Mouse (Mus musculus) forebrain, postnatal 0 days (tissue): ENCODE measurements around the gene Snx22. TPM values are rescaled to one million over a fixed set of nuclear protein-coding genes. Genes with fewer than 3 reads are reported as not detected.

Experiments
- ATAC-seq: fragments of 200-750 bp; cut with Nextera tagmentation; 2 replicates; pipeline ENCODE4 v1.8.0; 2017; ENCODE audit warnings: mild to moderate bottlenecking, moderate library complexity
- DNase-seq: peaks from one replicate; pipeline ENCODE4 v3.0.0-alpha.2; 2015
- H3K27ac ChIP-seq: fragments of 300-500 bp; sonication (generic); 2 replicates; pipeline ENCODE4 v1.5.1; 2014; ENCODE audit warnings: low read depth, mild to moderate bottlenecking, antibody characterized with exemption, low read length, moderate library complexity, mixed read lengths
- H3K27me3 ChIP-seq: fragments of 300-500 bp; sonication (generic); 2 replicates; pipeline ENCODE4 v1.6.1; 2014; ENCODE audit warnings: mild to moderate bottlenecking, low read length, mixed read lengths; ENCODE audit not compliant: insufficient read depth
- H3K36me3 ChIP-seq: fragments of 300-500 bp; sonication (generic); 2 replicates; pipeline ENCODE4 v1.6.1; 2014; ENCODE audit warnings: mild to moderate bottlenecking, moderate library complexity; ENCODE audit not compliant: insufficient read depth
- H3K4me1 ChIP-seq: fragments of 300-500 bp; sonication (generic); 2 replicates; pipeline ENCODE4 v1.6.1; 2014; ENCODE audit warnings: antibody characterized with exemption; ENCODE audit not compliant: insufficient read depth
- H3K4me2 ChIP-seq: fragments of 300-500 bp; sonication (generic); 2 replicates; pipeline ENCODE4 v1.6.1; 2014; ENCODE audit warnings: low read depth, mild to moderate bottlenecking, moderate library complexity
- H3K4me3 ChIP-seq: fragments of 300-500 bp; sonication (generic); 2 replicates; pipeline ENCODE4 v1.5.1; 2014; ENCODE audit warnings: low read depth, low read length, mixed read lengths
- H3K9ac ChIP-seq: fragments of 300-500 bp; sonication (generic); 2 replicates; pipeline ENCODE4 v1.6.1; 2014; ENCODE audit warnings: mild to moderate bottlenecking
- H3K9me3 ChIP-seq: fragments of 300-500 bp; sonication (generic); 2 replicates; pipeline ENCODE4 v1.6.1; 2016; ENCODE audit warnings: low read length
- CTCF ChIP-seq: sonication (generic); IDR thresholded peaks from 2 replicates; pipeline ENCODE4 v1.5.1; 2016; ENCODE audit warnings: antibody characterized with exemption, control low read depth, low read depth
- WGBS: fragments of 180-500 bp; shearing (Covaris S2); extraction: QIAGEN DNeasy Blood & Tissue Kit; methylation state at CpG from one replicate; pipeline ENCODE4 v1.1.7; 2014; 5-methylcytosine and 5-hydroxymethylcytosine counted together
- polyA plus RNA-seq: library from polyadenylated mRNA; unstranded; fragments of >200 nt; fragmentation: Nextera tagmentation; extraction: Ambion mirVana; gene quantifications from 2 replicates; pipeline ENCODE4 v1.2.1, GENCODE M21; 2015
- total RNA-seq: library from RNA; depleted of rRNA; stranded (reverse); fragments of >200 nt; gene quantifications from 2 replicates; pipeline ENCODE4 v1.2.3, GENCODE M21; 2014; rRNA removed

The Snx22 gene
- 4.0 and 5.8 TPM in 2 replicates for total RNA-seq
- 7.3 and 7.5 TPM in 2 replicates for polyA plus RNA-seq

- under 1% methylated on average over 22 of the region's 22 CpGs for WGBS
- DNase-seq, result peak; percentile 75
- Histone ChIP-seq H3K9ac (peak within 1 kb of the TSS; percentile 60), H3K27ac (no peak within 1 kb of the TSS), H3K27me3 (0 out of 2 replicates have a peak, but pooled peaks cover 4% of the 10 kb centered on the region), H3K36me3 (peaks cover 25% of the 10 kb centered on the region), H3K9me3 (no peaks in the 10 kb centered on the region), H3K4me2 (peak within 1 kb of the TSS; percentile 95), H3K4me1 (peaks cover 4% of the 10 kb centered on the region; the same call in 1 of the 2 replicates), H3K4me3 (peak within 1 kb of the TSS; percentile 53)
- peak; percentile 91 for ATAC-seq
- no peak for TF ChIP-seq CTCF
Measured at GRCm38 (mm10) chr9:66069583-66069982, at the start of gene Snx22. Gene Snx22, minus strand, starts transcription at chr9:66069719.

- no peak overlapping the region for H3K27ac ChIP-seq
Measured at GRCm38 (mm10) chr9:66116890-66117289, 47.4 kb upstream of the Snx22 start.

GRCm38 (mm10) chr9:66114341-66114740, 44.8 kb upstream of the Snx22 start:
- H3K27me3 ChIP-seq, result no peaks in the 10 kb centered on the region
- no peak for DNase-seq
- no peak for ATAC-seq
- H3K36me3 ChIP-seq, result peaks cover 6% of the 10 kb centered on the region; the same call in 1 of the 2 replicates
- no peak overlapping the region for H3K4me2 ChIP-seq
- H3K9me3 ChIP-seq, result no peaks in the 10 kb centered on the region
- no peak overlapping the region for H3K9ac ChIP-seq
- H3K4me3 ChIP-seq, result no peak overlapping the region
- H3K27ac ChIP-seq, result no peak overlapping the region
- H3K4me1 ChIP-seq, result no peaks in the 10 kb centered on the region
- TF ChIP-seq CTCF, result no peak
- WGBS, result 94% methylated on average over 3 of the region's 3 CpGs

More at GRCm38 (mm10) chr9:66116890-66117289, 47.4 kb upstream of the Snx22 start:
- WGBS, result 59% methylated on average over 8 of the region's 8 CpGs
- TF ChIP-seq CTCF, result no peak
- no peak for DNase-seq
- Histone ChIP-seq H3K9me3 (no peaks in the 10 kb centered on the region), H3K4me3 (no peak overlapping the region), H3K4me2 (no peak overlapping the region), H3K36me3 (peaks cover 6% of the 10 kb centered on the region; the same call in 1 of the 2 replicates), H3K4me1 (no peaks in the 10 kb centered on the region), H3K27me3 (no peaks in the 10 kb centered on the region), H3K9ac (no peak overlapping the region)
- peak; percentile 61 for ATAC-seq

- WGBS, result 15% methylated on average over 8 of the region's 8 CpGs
- Histone ChIP-seq H3K4me1 (no peaks in the 10 kb centered on the region), H3K27ac (0 out of 2 replicates have a peak overlapping the region, but pooled peaks have one; percentile 21), H3K9ac (no peak overlapping the region), H3K36me3 (peaks cover 26% of the 10 kb centered on the region), H3K27me3 (no peaks in the 10 kb centered on the region), H3K4me3 (no peak overlapping the region), H3K4me2 (no peak overlapping the region), H3K9me3 (no peaks in the 10 kb centered on the region)
- TF ChIP-seq CTCF, result no peak
- ATAC-seq (no peak), DNase-seq (no peak)
Measured at GRCm38 (mm10) chr9:66110611-66111379, 41.3 kb upstream of the Snx22 start.

GRCm38 (mm10) chr9:66110126-66110525, 40.6 kb upstream of the Snx22 start:
- H3K4me1 ChIP-seq, result no peaks in the 10 kb centered on the region
- no peak overlapping the region for H3K9ac ChIP-seq
- WGBS, result 22% methylated on average over 8 of the region's 8 CpGs
- H3K9me3 ChIP-seq, result no peaks in the 10 kb centered on the region
- no peak overlapping the region for H3K4me3 ChIP-seq
- ATAC-seq, result no peak
- DNase-seq, result no peak
- 0 out of 2 replicates have a peak overlapping the region, but pooled peaks have one; percentile 21 for H3K27ac ChIP-seq
- no peaks in the 10 kb centered on the region for H3K27me3 ChIP-seq
- H3K36me3 ChIP-seq, result peaks cover 32% of the 10 kb centered on the region
- H3K4me2 ChIP-seq, result no peak overlapping the region
- no peak for TF ChIP-seq CTCF

- H3K4me1 ChIP-seq, result no peaks in the 10 kb centered on the region
- peaks cover 36% of the 10 kb centered on the region for H3K36me3 ChIP-seq
- no peak for TF ChIP-seq CTCF
- H3K27ac ChIP-seq, result no peak overlapping the region
- ATAC-seq (no peak), DNase-seq (no peak)
- WGBS, result 98% methylated on average over 1 of the region's 1 CpGs
- no peak overlapping the region for H3K4me3 ChIP-seq
- H3K4me2 ChIP-seq, result no peak overlapping the region
- H3K9ac ChIP-seq, result no peak overlapping the region
- no peaks in the 10 kb centered on the region for H3K9me3 ChIP-seq
- H3K27me3 ChIP-seq, result no peaks in the 10 kb centered on the region
Measured at GRCm38 (mm10) chr9:66109574-66109973, 40.1 kb upstream of the Snx22 start.

- no peak for TF ChIP-seq CTCF
- no peaks in the 10 kb centered on the region for H3K27me3 ChIP-seq
- no peaks in the 10 kb centered on the region for H3K4me1 ChIP-seq
- no peak for DNase-seq
- H3K36me3 ChIP-seq, result peaks cover 58% of the 10 kb centered on the region
- no peaks in the 10 kb centered on the region for H3K9me3 ChIP-seq
- H3K4me2 ChIP-seq, result no peak overlapping the region
- no peak overlapping the region for H3K9ac ChIP-seq
- H3K27ac ChIP-seq, result no peak overlapping the region
- 88% methylated on average over 8 of the region's 8 CpGs for WGBS
- H3K4me3 ChIP-seq, result no peak overlapping the region
- ATAC-seq, result no peak
Measured at GRCm38 (mm10) chr9:66105168-66105567, 35.6 kb upstream of the Snx22 start.
